Mouse (Mus musculus): ENCODE measurements around the gene Mtmr6.

Mtmr6 gene

GRCm38 (mm10) chr14:60264990-60265876 is at the start of gene Mtmr6:
TSS of gene Mtmr6 (plus strand) at chr14:60265228.
- DNase-seq (ENCODE audit: low spot score) = peak; percentile 92

DNA sequence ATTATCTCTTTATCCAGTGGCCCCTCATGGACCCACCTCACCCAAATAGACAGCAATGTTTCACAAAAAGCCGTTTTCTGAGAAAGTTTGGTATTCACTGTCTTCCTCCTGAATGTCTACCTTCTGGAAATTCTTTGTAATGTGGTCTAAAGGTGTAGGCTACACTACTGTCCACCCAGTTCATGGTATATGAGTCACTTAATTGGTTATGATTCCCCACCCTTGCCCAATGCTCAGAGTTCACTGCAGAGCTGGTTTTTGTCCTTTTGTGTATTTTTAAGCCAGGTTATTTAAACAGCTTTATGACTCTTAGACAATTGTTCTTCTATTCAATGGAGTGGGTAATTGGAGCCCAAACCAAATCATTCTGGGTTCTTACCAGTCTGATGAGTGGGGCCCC is 48.9 kb upstream of the Mtmr6 start:
- DNase-seq (ENCODE audit: low spot score) = no peak

DNA sequence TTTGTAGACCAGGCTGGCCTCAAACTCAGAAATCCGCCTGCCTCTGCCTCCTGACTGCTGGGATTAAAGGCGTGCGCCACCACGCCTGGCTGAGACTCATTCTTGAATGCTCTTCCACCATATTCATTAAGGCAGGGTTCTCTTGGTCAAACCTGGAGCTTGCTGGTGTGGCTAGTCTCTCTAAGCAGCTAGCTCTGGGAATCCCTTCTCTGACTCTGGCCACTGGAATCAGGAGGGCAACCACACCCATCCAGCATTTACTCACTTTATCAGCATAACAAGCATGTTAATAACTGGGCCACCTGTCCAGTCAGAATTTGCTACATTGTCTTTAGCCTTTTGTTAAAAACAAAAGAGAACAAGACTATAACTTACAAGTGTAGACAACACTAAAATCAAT is 47.4 kb upstream of the Mtmr6 start:
- DNase-seq (ENCODE audit: low spot score) = no peak

DNA sequence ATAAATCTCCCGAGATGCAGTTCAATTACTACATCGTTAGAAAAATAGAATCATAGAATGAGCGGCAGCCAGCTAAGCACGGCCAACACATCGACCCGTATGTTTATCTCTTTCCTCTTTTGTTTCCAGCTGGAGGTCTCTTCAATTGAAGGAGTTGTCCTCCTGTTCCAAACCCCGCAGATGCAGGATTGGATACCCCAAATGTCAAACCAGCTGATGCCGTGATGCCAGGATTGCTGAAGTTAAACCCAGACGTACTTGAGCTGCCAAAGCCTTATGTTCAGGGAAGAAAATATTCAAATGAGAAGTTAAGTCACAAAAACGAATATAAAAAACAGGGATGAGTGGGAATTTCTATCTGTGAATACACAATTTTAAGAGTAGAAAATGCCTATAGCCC is 45.1 kb upstream of the Mtmr6 start:
- DNase-seq (ENCODE audit: low spot score) = no peak

DNA sequence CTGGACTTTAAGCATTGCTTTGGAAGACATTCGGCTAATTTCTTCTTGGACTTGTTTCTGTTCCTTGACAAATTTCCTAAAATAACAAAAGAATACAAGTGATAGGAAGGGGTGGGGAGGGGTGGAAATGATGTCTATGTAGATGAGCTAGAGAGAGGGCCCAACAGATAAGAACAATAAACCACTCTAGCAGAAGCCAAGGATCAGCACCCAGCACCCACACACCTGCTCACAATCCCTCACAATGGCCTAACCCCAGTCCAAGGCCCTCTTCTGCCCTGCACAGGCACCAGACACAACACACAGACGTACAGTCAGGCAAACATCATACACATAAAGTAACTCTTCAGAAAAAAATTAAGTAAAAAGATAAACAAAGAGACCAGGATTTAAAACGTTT is 26.5 kb upstream of the Mtmr6 start:
- no peak for DNase-seq (ENCODE audit: low spot score)

- no peak for DNase-seq (ENCODE audit: low spot score)
Measured at GRCm38 (mm10) chr14:60250366-60250765, 14.7 kb upstream of the Mtmr6 start.

DNA sequence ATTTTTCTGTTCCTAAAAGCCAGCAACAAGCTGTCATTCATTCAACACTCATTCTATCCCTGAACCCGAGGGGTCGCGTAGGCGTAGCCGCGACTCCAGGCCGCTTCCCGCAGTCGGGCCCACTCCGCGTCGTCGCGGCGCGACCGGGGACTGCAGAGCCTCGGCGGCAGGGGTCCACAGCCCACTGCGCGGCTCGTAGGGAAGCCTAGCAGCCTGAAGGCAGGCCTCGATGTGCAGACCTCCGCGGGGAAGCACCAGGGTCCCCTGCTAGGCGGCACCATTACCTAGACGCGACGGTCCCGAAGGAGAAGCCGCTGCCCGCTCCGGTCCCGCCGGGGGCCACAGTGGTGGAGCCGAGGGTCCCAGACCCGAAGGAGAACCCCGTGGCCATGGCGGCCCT is 14.1 kb upstream of the Mtmr6 start:
- DNase-seq (ENCODE audit: low spot score) = no peak

GRCm38 (mm10) chr14:60251281-60252003 is 13.6 kb upstream of the Mtmr6 start, which contains the start of the genes Nupl1 and Gm49336:
TSS of gene Nupl1 (minus strand) at chr14:60251431.
TSS of gene Gm49336 (minus strand) at chr14:60251507.
- peak; percentile 98 for DNase-seq (ENCODE audit: low spot score)

DNA sequence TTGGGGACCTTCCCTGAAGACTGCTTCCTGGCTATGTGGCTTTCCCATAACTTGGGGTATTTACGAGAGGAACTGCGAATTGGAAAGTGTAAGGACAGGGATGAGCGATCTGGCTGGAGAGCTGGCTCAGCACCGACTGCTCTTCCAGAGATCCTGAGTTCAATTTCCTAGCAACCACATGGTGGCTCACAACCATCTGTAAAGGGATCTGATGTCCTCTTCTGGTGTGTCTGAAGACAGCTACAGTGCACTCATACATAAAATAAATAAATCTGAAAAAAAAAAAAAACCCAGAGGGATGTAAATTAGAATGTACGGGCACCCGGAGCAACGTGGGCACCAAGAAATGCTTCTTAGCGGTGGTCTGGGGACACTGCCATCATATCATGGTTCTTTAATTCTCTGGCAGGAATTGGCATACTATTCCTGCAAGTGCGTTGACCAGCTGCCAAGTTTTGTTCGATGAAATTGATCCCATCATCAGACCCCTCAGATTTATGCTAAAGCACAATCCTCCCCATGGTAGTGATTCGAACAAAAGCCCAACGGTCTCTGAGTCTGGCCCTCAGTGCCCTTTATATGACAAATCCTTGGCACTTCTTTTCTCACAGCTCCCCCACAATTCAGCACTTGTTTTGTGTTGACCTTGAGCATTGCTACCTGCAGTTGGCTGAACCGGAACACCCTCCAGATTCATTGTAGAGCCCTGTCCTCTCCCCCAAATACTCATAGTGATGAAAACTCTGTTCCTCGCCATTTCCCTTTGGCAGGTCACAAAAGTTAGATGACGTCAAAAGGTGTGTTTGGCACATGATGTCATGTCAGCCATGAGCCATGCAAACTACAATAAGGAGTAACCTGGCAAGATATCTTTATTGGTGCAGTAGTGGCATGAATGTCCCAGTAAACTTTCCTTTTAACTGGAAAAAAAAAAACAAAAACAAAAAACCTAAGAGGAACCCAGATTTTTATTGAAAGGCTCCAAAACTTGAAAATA is 12.7 kb upstream of the Mtmr6 start:
- DNase-seq (ENCODE audit: low spot score) = no peak

- no peak for DNase-seq (ENCODE audit: low spot score)
Measured at GRCm38 (mm10) chr14:60253466-60253865, 11.6 kb upstream of the Mtmr6 start.

DNA sequence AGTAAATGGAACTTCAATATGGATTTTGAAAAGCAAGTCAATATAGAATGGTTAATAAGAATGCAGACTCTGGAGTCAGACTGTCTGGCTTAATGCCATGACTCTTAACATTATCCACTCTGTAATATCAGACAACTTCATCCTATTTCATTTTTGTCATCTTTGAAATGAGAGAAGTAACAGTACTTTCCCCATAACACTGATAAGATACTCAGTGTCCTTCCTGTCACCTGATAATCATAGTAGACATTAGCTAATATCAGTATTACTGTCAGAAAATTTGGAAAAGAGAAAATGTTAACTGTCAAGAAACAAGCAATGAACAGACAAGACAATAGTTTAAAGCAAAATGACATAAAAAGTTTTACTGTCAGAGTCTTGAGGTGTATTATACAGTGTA is 10.3 kb upstream of the Mtmr6 start:
- no peak for DNase-seq (ENCODE audit: low spot score)

DNA sequence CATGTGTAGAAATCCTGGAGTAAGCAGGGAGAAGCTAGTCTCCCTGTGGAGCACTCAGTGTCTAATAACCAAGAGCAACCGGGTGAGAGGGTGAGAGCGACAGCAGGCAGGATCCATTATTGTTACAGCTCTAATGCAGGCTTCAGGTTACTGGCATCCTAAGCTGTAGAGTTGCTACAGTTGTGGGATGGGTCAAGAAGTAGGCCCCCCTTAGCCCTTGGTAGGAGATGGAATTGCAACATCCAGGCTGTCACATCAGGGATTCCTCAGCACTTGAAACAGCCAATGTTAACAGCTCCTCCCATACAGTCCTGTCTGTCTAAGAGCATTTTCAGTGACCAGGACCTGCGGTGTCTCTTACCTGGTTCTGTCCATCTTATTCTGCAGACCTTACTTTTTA is 8.7 kb upstream of the Mtmr6 start:
- DNase-seq (ENCODE audit: low spot score) = no peak

- DNase-seq (ENCODE audit: low spot score) = no peak
Measured at GRCm38 (mm10) chr14:60257101-60257500, 7.9 kb upstream of the Mtmr6 start.

DNA sequence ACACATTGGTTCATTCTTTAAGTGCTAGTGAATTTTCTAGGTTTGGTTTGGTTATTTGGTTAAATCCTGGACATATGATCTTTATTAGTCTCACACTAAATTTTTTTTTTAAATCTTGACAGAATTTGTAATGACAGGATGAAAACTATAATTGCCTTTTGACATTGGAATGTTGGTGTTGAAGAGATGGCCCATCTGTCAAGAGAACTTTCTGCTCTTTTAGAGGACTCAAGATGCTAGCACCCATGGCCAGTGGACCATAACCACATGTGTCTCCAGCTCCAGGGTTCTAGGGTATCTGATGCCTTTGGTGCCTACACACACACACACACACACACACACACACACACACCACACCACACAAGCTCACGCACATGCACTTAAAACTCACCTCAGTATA is 7.2 kb upstream of the Mtmr6 start:
- no peak for DNase-seq (ENCODE audit: low spot score)

DNA sequence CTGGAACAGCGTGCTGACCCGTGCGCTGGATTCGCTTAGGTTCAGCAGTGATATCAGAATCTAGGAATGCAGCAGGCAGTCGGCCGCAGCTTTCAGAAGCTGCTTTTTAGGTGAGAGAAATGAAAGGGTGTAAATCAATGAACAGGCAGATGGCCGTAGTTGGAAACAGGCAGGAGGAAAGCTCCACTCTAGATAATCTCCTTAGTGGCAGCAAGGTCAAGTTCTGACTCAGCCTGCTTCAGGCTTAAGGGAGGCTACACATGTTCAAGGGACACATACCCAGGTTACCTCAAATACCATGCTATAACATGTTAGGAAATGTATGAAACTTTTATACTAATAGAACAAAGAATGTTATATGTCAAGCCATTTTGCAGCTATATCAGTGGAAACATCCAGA is 2.7 kb upstream of the Mtmr6 start:
- DNase-seq (ENCODE audit: low spot score) = no peak

DNA sequence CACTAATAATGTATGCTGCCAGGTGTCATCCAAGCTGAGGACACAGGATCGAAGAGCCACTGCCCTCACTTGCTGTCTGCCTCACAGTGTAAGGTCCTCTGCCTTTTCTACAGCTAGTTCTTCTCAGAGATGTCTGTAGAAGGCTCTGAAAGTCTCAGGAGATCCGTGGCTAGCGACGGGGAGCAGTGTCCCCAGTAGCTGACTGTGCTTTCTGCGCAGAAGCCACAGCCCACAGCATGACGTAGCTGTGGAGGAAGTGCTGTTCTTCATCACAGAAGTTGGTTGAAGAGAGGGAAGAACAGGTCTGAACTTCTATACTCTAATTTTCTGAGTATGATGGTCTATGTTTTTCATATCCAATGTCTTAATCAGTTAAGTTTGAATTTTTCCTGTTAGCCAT is 4.3 kb downstream of the Mtmr6 start:
- DNase-seq (ENCODE audit: low spot score) = no peak

DNA sequence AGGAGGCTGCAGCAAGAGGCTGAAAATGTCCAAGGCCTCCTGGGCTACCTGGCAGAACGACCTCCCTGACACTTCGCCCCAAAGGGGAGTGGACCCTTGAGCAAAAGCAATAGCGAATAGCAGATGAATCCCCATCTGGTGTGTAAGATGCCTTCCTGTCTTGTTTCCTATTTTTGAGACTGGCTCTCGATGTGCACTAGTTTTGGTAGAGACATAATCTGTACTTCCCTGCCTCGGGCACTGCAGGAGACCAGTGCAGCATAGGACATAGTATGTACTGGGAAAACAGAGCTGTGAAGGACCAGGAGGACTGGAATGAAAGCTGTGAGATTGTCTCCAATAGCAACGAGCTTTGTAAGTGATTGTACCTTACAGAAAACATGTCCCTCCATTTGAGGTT is 8.3 kb downstream of the Mtmr6 start:
- DNase-seq (ENCODE audit: low spot score) = no peak

DNA sequence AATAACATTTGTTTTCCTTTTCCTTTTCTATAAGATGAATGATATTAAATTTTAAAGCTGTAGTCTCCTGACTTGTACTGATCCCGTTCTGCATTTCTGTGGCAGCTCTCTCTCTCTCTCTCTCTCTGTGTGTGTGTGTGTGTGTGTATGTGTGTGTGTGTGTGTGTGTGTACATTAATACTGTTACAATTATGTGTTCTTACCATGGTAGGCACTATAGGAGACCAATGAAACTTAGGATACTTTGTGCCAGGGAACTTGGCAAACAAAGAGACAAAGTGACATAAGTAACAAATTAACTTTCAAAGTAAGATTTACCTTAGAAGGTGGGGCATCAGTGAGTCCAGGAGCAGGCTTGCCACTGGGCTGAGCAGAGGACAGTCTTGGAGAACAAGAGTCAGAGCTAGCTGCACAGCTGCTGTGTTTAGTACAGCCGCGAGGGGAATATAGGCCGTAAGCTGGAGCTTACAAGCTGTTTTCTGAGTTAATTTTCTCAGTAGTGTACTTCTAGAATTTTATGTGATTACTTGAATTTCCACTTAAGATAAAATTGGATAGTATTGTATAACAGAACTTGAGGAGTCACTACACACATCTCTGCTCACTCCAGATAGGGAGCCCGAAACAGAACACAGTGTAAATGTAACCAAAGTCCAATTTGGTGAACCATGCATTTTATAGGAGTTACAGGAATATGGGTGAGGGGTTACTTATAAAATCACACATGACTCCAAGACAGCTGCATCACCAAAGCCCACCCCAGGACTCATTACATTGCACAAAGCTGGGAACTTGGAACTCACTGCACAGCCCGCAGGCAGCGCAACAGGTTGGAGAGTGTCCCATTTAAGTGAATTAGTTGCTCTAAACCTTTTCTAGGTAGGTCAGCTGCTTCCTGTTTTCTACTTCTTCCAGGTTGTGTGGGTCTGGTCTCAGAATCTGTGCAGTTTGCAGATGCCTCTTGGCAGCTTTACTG is 10.6 kb downstream of the Mtmr6 start:
- DNase-seq (ENCODE audit: low spot score) = no peak

- no peak for DNase-seq (ENCODE audit: low spot score)
Measured at GRCm38 (mm10) chr14:60286194-60286863, 21.3 kb downstream of the Mtmr6 start.

DNA sequence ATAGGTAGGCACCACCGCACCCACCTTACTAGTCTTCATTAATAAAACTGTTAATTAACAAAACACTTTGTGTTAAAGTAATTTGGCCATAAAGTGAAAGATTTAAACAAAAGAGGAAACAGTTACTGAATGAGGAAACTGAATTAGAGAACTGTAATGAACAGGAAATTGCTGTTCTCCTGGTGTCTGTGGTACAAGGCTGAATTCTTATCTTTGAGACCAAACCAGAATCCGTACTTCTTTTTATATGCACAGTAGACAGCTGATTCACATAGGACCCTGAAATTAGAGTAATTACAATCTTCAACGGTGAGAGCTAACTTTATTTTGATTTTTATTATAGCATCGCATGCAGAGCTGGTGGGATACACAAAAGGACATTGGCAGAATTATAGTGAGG is 25.3 kb downstream of the Mtmr6 start:
- DNase-seq (ENCODE audit: low spot score) = no peak
